Mouse (Mus musculus) liver, adult 2 months (tissue): ENCODE data around the gene Hsd17b7.

Experiments used
- CTCF ChIP-seq: fragments of 200-500 bp; IDR thresholded peaks from 2 replicates; pipeline ENCODE4 v1.5.1; 2011; ENCODE audit warnings: low read depth, low read length, control low read depth
- POLR2A ChIP-seq: fragments of 200-500 bp; IDR thresholded peaks from 2 replicates; pipeline ENCODE4 v1.6.1; 2011; ENCODE audit warnings: low read length, control low read depth; ENCODE audit not compliant: insufficient read depth; ENCODE audit errors: extremely low read depth

DNA sequence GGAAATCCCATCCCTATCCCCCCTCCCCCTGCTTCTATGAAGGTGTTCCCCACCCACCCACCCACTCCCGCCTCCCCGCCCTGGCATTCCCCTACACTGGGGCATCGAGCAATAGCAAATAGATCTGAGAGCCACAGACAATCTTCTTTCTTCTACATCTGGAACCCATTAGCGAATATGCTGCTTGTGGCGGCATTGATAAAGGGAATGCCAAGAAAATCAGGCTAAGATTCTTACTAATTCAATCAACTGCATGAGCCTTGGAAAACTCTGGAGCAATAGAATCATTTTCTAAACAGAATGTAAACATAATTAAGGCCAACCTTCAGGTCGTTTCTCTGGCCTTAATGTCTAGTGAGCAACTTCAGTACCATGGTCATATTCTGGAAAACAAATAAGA, 57.5 kb downstream of the Hsd17b7 start:
- TF ChIP-seq POLR2A, result no peak
- TF ChIP-seq CTCF, result no peak
